19 mouse cellular contexts compared by ENCODE assay signal in the genomic region with DNA sequence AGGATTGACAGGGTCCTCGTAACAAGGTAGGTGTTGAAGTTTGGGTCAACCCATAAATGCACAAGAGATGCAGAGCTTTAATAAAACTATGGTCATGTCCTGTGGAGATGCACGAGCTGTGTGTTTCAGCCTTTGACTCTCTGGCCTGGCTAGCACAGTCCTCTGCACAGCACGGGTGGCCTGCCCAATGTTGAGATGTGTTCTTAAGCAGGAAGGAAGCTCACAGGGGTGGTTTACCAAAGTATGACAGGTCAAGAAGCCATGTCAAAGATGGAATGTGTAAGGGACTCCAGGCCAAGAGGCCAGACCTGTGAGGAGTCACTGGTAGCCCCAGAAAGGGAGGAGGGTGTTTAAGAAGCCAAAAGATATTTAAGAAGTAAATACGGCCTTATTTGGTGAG.
DNase-seq lines count a peak whose midpoint lies in the region; ATAC-seq and TF ChIP-seq lines count a peak whose summit lies in the region.
"Had no signal": no experiment of that assay in that cellular context is flagged by ENCODE, and none has a peak within 500 bp of the region (broad histone marks: within the 10 kb centered on the region; RNA-seq: fewer than 3 reads in every experiment).

No protein-coding gene starts in this region.

- DNase-seq in heart, adult 11 months = peak; percentile 87
- DNase-seq in heart, postnatal 14 days = no peak
- DNase-seq in liver, embryonic 11.5 days (ENCODE audit: low spot score) = no peak
- DNase-seq in liver, postnatal 0 days = no peak
- no peak for DNase-seq in hindbrain, postnatal 0 days (ENCODE audit: low spot score)
- DNase-seq: adrenal gland, adult 2 months; adrenal gland, postnatal 14 days; adrenal gland, postnatal 36 days; cerebellum, adult 11-12 months; cerebellum, adult 2 months; cerebellum, adult 9-10 months; cerebellum, postnatal 10 days; cerebellum, postnatal 25 days; forebrain, postnatal 0 days had no signal

- H3K9ac ChIP-seq in liver, embryonic 11.5 days (ENCODE audit: low read depth, low read length) = no peak overlapping the region
- H3K9ac ChIP-seq in liver, postnatal 0 days (replicated peaks) = no peak overlapping the region
- H3K9ac ChIP-seq in hindbrain, postnatal 0 days (replicated peaks; ENCODE audit: low read length) = no peak overlapping the region
- H3K9ac ChIP-seq: embryonic facial prominence, embryonic 12.5 days; forebrain, embryonic 13.5 days; forebrain, embryonic 15.5 days; forebrain, postnatal 0 days had no signal

- H3K9me3 ChIP-seq in liver, embryonic 11.5 days (ENCODE audit: control insufficient read depth, low read length) = peaks cover 4% of the 10 kb centered on the region; the same call in 1 of the 2 replicates
- H3K9me3 ChIP-seq in liver, postnatal 0 days (ENCODE audit: low read length) = no peaks in the 10 kb centered on the region
- 0 out of 2 replicates have a peak, but pooled peaks cover 3% of the 10 kb centered on the region for H3K9me3 ChIP-seq in hindbrain, postnatal 0 days (ENCODE audit: low read length)
- H3K9me3 ChIP-seq: forebrain, embryonic 15.5 days had no signal

- H3K27me3 ChIP-seq in liver, embryonic 11.5 days (replicated peaks; ENCODE audit: control insufficient read depth, insufficient read depth, low read length) = no peaks in the 10 kb centered on the region
- no peaks in the 10 kb centered on the region for H3K27me3 ChIP-seq in liver, postnatal 0 days (ENCODE audit: insufficient read depth, low read length)
- H3K27me3 ChIP-seq in hindbrain, postnatal 0 days (ENCODE audit: insufficient read depth, low read length) = no peaks in the 10 kb centered on the region
- H3K27me3 ChIP-seq: embryonic facial prominence, embryonic 12.5 days; forebrain, embryonic 13.5 days; forebrain, embryonic 15.5 days had no signal

- 0 out of 2 replicates have a peak, but pooled peaks have one; percentile 34 for ATAC-seq in liver, embryonic 11.5 days (replicated peaks; ENCODE audit: low FRiP score)
- ATAC-seq in liver, postnatal 0 days = no peak
- ATAC-seq in hematopoietic stem cell, adult 5-6 weeks (replicated peaks in 1 of 2; ENCODE audit: insufficient read depth in 1 of 2, low FRiP score in 2 of 2, low TSS enrichment in 1 of 2, low read depth in 1 of 2, poor library complexity in 2 of 2, severe bottlenecking in 2 of 2) = peak; percentile 21 to 27; a peak in 2 of 4 replicates
- ATAC-seq in hindbrain, postnatal 0 days = no peak
- ATAC-seq: forebrain, embryonic 13.5 days; forebrain, embryonic 15.5 days; forebrain, postnatal 0 days had no signal

- TF ChIP-seq CTCF in liver, postnatal 0 days (IDR thresholded peaks at IDR 0.05; ENCODE audit: low read depth) = no peak
- TF ChIP-seq CTCF in hindbrain, postnatal 0 days (IDR thresholded peaks at IDR 0.05; ENCODE audit: low read depth) = no peak

- H3K4me2 ChIP-seq in liver, embryonic 11.5 days = no peak overlapping the region
- no peak overlapping the region for H3K4me2 ChIP-seq in liver, postnatal 0 days (ENCODE audit: low read depth, low read length)
- H3K4me2 ChIP-seq in hindbrain, postnatal 0 days (ENCODE audit: low read depth, low read length) = no peak overlapping the region
- H3K4me2 ChIP-seq: embryonic facial prominence, embryonic 12.5 days; forebrain, embryonic 13.5 days; forebrain, embryonic 15.5 days had no signal

- H3K4me1 ChIP-seq in liver, embryonic 11.5 days (replicated peaks; ENCODE audit: control insufficient read depth, insufficient read depth, low read length) = no peaks in the 10 kb centered on the region; the same call in 1 of the 2 replicates
- H3K4me1 ChIP-seq in liver, postnatal 0 days (ENCODE audit: insufficient read depth) = no peaks in the 10 kb centered on the region
- no peaks in the 10 kb centered on the region for H3K4me1 ChIP-seq in hindbrain, postnatal 0 days (ENCODE audit: insufficient read depth, low read length)
- H3K4me1 ChIP-seq: embryonic facial prominence, embryonic 10.5 days; embryonic facial prominence, embryonic 12.5 days; forebrain, embryonic 13.5 days; forebrain, embryonic 15.5 days had no signal

- WGBS in liver, embryonic 11.5 days = 73% methylated on average over 4 of the region's 4 CpGs
- 62% methylated on average over 4 of the region's 4 CpGs for WGBS in liver, postnatal 0 days (ENCODE audit: insufficient replicate concordance)
- WGBS in hindbrain, postnatal 0 days = 87% methylated on average over 4 of the region's 4 CpGs

- H3K4me3 ChIP-seq in liver, embryonic 11.5 days (ENCODE audit: low read depth, low read length) = no peak overlapping the region
- H3K4me3 ChIP-seq in liver, postnatal 0 days (ENCODE audit: low read depth, low read length) = no peak overlapping the region
- H3K4me3 ChIP-seq in hindbrain, postnatal 0 days (ENCODE audit: low read length) = no peak overlapping the region
- H3K4me3 ChIP-seq: embryonic facial prominence, embryonic 10.5 days; embryonic facial prominence, embryonic 12.5 days; forebrain, embryonic 13.5 days; forebrain, embryonic 15.5 days had no signal

- no peak overlapping the region for H3K27ac ChIP-seq in liver, embryonic 11.5 days (ENCODE audit: low read depth, low read length)
- no peak overlapping the region for H3K27ac ChIP-seq in liver, postnatal 0 days (ENCODE audit: low read depth)
- no peak overlapping the region for H3K27ac ChIP-seq in hindbrain, postnatal 0 days
- H3K27ac ChIP-seq: embryonic facial prominence, embryonic 10.5 days; embryonic facial prominence, embryonic 12.5 days; forebrain, embryonic 13.5 days; forebrain, embryonic 15.5 days had no signal

- H3K36me3 ChIP-seq in liver, embryonic 11.5 days (ENCODE audit: control insufficient read depth, insufficient read depth, low read length) = no peaks in the 10 kb centered on the region
- no peaks in the 10 kb centered on the region for H3K36me3 ChIP-seq in liver, postnatal 0 days (replicated peaks; ENCODE audit: insufficient read depth, low read length)
- no peaks in the 10 kb centered on the region for H3K36me3 ChIP-seq in hindbrain, postnatal 0 days (ENCODE audit: insufficient read depth, low read length)
- H3K36me3 ChIP-seq: embryonic facial prominence, embryonic 10.5 days; embryonic facial prominence, embryonic 12.5 days; forebrain, embryonic 15.5 days had no signal

- intact Hi-C loops in heart, postnatal 14 days (cut with DNase I) = no loop called here

- TF ChIP-seq EP300 in liver, postnatal 0 days (IDR thresholded peaks at IDR 0.05; ENCODE audit: low read depth) = no peak

Comparison
In these comparisons a context has a peak if more than half of its experiments do, and no peak if none do; other contexts are left out.
1. ATAC-seq: peak in liver, embryonic 11.5 days (single experiment) and hematopoietic stem cell, adult 5-6 weeks (2 of 2); none in liver, postnatal 0 days (single experiment) and hindbrain, postnatal 0 days (single experiment).